Mouse (Mus musculus): Measurements from ENCODE around the gene Nup133. TPM values are rescaled to one million over a fixed set of nuclear protein-coding genes. Genes with fewer than 3 reads are reported as not detected.

Gene Nup133
- 38.5 and 39.8 TPM in 2 replicates for polyA plus RNA-seq (2016; fragmentation: Nextera tagmentation; extraction: Ambion mirVana)

DNA sequence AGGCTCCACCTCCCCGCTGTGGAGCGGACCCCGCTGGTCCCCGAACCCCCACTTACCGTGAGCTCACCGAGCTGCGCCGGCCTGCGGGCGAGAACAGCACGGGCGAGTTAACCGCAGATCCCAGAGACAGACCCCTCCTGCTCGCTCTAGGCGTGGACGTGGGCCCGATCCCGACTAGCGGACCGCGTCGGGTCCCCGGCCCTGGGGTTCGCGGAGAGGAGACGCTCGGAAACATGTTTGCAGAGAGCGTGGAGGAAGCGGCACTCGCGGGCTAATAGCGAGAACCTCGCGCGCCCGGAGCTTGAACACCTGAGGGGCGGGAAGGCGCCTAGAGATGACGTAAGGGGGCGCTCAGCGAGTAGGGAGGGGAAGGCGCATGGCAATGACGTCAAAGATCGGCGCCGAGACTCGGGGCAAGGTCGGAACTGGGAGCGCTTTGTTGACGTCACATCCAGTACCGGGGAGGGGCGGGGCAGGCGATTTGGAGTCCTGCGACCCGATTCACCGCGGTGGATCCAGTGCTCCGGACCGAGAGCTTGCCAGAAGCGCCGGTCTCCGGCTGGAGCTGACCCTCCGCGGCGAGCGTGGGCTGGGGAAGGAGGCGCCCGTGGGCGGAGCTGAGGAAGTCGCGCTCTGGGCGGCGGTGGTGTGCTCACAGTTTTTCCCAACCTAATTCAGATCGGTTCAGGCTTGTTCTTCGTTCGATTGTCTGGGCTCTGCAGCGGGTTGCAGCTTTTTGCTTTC, at the start of gene Nup133:
TSS of gene Nup133 (minus strand) at position 324 of the 744 bp plus-strand sequence.
- H3K4me2 ChIP-seq (replicated peaks) = peak within 1 kb of the TSS; percentile 98
- H3K9me3 ChIP-seq = no peaks in the 10 kb centered on the region
- peaks cover 12% of the 10 kb centered on the region for H3K4me1 ChIP-seq
- no peaks in the 10 kb centered on the region for H3K27me3 ChIP-seq (replicated peaks)
- WGBS = under 1% methylated on average over 77 of the region's 77 CpGs
- H3K4me3 ChIP-seq = peak within 1 kb of the TSS; percentile 98
- H3K36me3 ChIP-seq = peaks cover 22% of the 10 kb centered on the region
- peak within 1 kb of the TSS; percentile 78 for H3K9ac ChIP-seq
- H3K27ac ChIP-seq = 0 out of 2 replicates have a peak within 1 kb of the TSS, but pooled peaks have one; percentile 8
- ATAC-seq (ENCODE audit: low FRiP score, low read depth) = peak; percentile 89

GRCm38 (mm10) chr8:123993997-123994396, 44.9 kb upstream of the Nup133 start:
- Histone ChIP-seq H3K4me3 (no peak overlapping the region), H3K9ac (no peak overlapping the region), H3K4me1 (no peaks in the 10 kb centered on the region), H3K9me3 (no peaks in the 10 kb centered on the region), H3K27me3 (replicated peaks) (no peaks in the 10 kb centered on the region), H3K27ac (no peak overlapping the region), H3K36me3 (peaks cover 15% of the 10 kb centered on the region), H3K4me2 (replicated peaks) (no peak overlapping the region)
- WGBS = 96% methylated on average over 3 of the region's 3 CpGs
- ATAC-seq (ENCODE audit: low FRiP score, low read depth) = no peak

DNA sequence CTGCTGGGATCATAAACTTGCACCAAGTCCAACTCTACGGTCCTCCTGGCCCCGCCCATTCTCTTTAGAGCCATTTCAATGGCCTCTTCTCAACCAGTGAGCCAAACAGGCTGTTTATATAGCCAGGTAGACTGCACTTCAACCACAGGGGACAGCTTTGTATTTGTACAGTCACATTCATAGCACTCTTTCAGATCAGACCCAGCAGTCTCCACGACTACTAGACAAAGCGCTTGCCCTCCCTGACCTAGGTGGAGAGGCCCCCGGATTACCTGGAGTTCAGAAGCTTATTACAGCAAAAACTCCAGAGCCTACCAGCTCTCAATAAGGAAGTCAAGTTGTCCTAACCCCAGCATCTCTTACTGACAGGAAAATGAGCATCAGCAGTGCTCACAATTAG, 44.5 kb upstream of the Nup133 start:
- Histone ChIP-seq H3K9me3 (no peaks in the 10 kb centered on the region), H3K4me1 (no peaks in the 10 kb centered on the region), H3K27ac (no peak overlapping the region), H3K4me3 (no peak overlapping the region), H3K36me3 (peaks cover 15% of the 10 kb centered on the region), H3K27me3 (replicated peaks) (no peaks in the 10 kb centered on the region), H3K9ac (no peak overlapping the region), H3K4me2 (replicated peaks) (no peak overlapping the region)
- no peak for ATAC-seq (ENCODE audit: low FRiP score, low read depth)
- 93% methylated on average over 5 of the region's 5 CpGs for WGBS

GRCm38 (mm10) chr8:123992587-123992986, 43.5 kb upstream of the Nup133 start:
- Histone ChIP-seq H3K4me3 (no peak overlapping the region), H3K4me2 (replicated peaks) (no peak overlapping the region), H3K4me1 (no peaks in the 10 kb centered on the region), H3K36me3 (peaks cover 15% of the 10 kb centered on the region), H3K9me3 (no peaks in the 10 kb centered on the region), H3K9ac (no peak overlapping the region), H3K27ac (no peak overlapping the region), H3K27me3 (replicated peaks) (no peaks in the 10 kb centered on the region)
- 87% methylated on average over 8 of the region's 8 CpGs for WGBS
- ATAC-seq (ENCODE audit: low FRiP score, low read depth) = no peak

DNA sequence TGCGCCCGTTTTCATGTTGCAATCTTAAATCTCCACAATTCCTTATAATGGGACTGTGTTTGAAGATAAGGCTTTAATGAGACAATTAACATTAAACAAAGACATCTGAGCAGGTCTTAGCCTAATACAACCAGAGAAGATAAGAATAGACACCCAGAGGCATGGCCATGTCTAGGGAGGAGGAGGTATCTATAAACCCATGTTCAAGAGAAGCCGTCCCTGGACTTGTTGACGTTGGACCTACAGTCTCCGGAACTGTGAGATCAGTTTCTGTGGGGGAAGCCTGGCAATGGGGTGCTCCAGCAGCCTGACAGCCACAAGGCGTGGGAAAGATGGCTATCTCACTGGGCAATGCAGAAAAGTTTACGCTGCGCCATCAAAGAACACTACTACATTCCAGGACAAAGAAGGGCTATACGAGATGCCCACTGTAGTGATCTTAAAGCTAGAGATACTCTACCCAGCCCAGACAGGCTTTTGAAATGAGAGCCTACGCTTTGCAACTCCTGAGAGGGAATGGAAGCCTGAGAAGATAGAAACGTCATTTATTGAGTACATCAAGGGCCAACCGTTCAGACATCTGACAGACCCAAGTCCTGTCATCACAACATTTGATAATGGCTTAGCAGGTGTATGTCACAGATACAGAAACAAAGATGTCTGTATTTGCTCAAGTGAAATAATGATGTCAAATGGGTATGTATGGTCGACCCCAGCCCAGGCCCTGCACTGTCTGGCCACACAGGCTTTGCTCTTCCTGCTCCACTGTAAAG, 41.4 kb upstream of the Nup133 start:
- peaks cover 3% of the 10 kb centered on the region; the same call in 1 of the 2 replicates for H3K36me3 ChIP-seq
- 89% methylated on average over 13 of the region's 13 CpGs for WGBS
- H3K4me1 ChIP-seq = no peaks in the 10 kb centered on the region
- H3K9ac ChIP-seq = no peak overlapping the region
- no peak overlapping the region for H3K27ac ChIP-seq
- no peak overlapping the region for H3K4me3 ChIP-seq
- no peaks in the 10 kb centered on the region for H3K27me3 ChIP-seq (replicated peaks)
- H3K4me2 ChIP-seq (replicated peaks) = no peak overlapping the region
- no peak for ATAC-seq (ENCODE audit: low FRiP score, low read depth)
- H3K9me3 ChIP-seq = no peaks in the 10 kb centered on the region

- peaks cover 3% of the 10 kb centered on the region; the same call in 1 of the 2 replicates for H3K36me3 ChIP-seq
- H3K4me2 ChIP-seq (replicated peaks) = no peak overlapping the region
- no peaks in the 10 kb centered on the region for H3K27me3 ChIP-seq (replicated peaks)
- H3K4me3 ChIP-seq = no peak overlapping the region
- 82% methylated on average over 7 of the region's 7 CpGs for WGBS
- no peaks in the 10 kb centered on the region for H3K4me1 ChIP-seq
- no peak for ATAC-seq (ENCODE audit: low FRiP score, low read depth)
- no peak overlapping the region for H3K27ac ChIP-seq
- no peak overlapping the region for H3K9ac ChIP-seq
- no peaks in the 10 kb centered on the region for H3K9me3 ChIP-seq
Measured at GRCm38 (mm10) chr8:123989128-123989527, 40.1 kb upstream of the Nup133 start.

DNA sequence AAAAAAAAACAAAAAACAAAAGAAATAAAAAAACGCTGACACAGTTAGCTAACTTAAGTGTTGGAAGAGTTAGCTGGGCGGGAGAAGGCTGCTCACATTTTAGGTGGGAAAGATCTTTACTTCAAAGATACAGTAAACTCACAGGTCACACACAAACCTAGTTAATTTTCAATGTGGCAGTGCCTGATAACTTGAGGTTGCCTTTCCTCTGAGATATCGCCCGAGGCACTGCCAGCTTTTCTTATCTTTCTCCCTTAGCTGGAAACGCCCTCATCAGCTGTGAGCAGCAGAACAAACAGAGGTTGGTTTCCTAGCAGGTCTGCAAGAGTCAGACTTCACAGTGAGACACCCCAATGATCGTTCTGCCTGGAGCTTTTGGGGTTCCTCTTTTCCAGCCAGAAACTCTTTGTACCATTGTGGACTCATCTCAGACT, 39.6 kb upstream of the Nup133 start:
- no peak for ATAC-seq (ENCODE audit: low FRiP score, low read depth)
- no peaks in the 10 kb centered on the region for H3K27me3 ChIP-seq (replicated peaks)
- 81% methylated on average over 6 of the region's 6 CpGs for WGBS
- no peaks in the 10 kb centered on the region for H3K9me3 ChIP-seq
- H3K4me2 ChIP-seq (replicated peaks) = no peak overlapping the region
- H3K4me3 ChIP-seq = no peak overlapping the region
- no peak overlapping the region for H3K27ac ChIP-seq
- no peaks in the 10 kb centered on the region for H3K4me1 ChIP-seq
- no peak overlapping the region for H3K9ac ChIP-seq
- H3K36me3 ChIP-seq = peaks cover 3% of the 10 kb centered on the region; the same call in 1 of the 2 replicates

- H3K27me3 ChIP-seq (replicated peaks) = no peaks in the 10 kb centered on the region
- peak within 1 kb of the TSS; percentile 96 for H3K4me2 ChIP-seq (replicated peaks)
- peaks cover 10% of the 10 kb centered on the region for H3K4me1 ChIP-seq
- no peaks in the 10 kb centered on the region for H3K36me3 ChIP-seq
- WGBS = under 1% methylated on average over 55 of the region's 56 CpGs
- ATAC-seq (ENCODE audit: low FRiP score, low read depth) = peak; percentile 90
- peak within 1 kb of the TSS; percentile 37; the same call in 1 of the 2 replicates for H3K27ac ChIP-seq
- peak within 1 kb of the TSS; percentile 82 for H3K4me3 ChIP-seq
- peak within 1 kb of the TSS; percentile 80 for H3K9ac ChIP-seq
- H3K9me3 ChIP-seq = no peaks in the 10 kb centered on the region
Measured at GRCm38 (mm10) chr8:123982826-123983400, 33.8 kb upstream of the Nup133 start, which contains the start of gene Abcb10. TSS of gene Abcb10 (minus strand) at chr8:123983122.

- ATAC-seq (ENCODE audit: low FRiP score, low read depth) = peak; percentile 38
- under 1% methylated on average over 48 of the region's 48 CpGs for WGBS
- no peaks in the 10 kb centered on the region for H3K9me3 ChIP-seq
- H3K4me2 ChIP-seq (replicated peaks) = peak overlapping the region; percentile 96
- H3K27ac ChIP-seq = peak overlapping the region; percentile 37; the same call in 1 of the 2 replicates
- peaks cover 10% of the 10 kb centered on the region for H3K4me1 ChIP-seq
- H3K27me3 ChIP-seq (replicated peaks) = no peaks in the 10 kb centered on the region
- no peaks in the 10 kb centered on the region for H3K36me3 ChIP-seq
- peak overlapping the region; percentile 82 for H3K4me3 ChIP-seq
- peak overlapping the region; percentile 80 for H3K9ac ChIP-seq
Measured at GRCm38 (mm10) chr8:123982291-123982793, 33.3 kb upstream of the Nup133 start.

DNA sequence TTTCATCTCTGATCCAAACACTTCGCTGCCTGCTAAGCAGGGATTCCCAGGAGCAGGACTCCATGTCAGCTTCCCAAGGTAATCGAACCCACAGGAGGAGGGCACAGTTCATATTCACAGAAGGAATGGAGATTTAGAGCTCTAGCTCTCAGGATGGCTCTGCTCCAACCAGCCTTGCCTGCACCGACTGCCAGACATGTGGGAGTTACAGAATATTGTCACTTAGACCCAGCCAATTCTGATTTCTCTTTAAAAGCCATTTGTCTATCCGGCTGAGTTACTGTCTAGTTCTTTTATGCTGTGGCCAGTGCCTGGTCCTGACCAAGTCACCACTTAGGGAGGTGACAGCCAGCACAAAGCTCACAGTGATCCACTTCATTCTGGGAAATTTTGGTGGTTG, 32.6 kb upstream of the Nup133 start:
- Histone ChIP-seq H3K27me3 (replicated peaks) (no peaks in the 10 kb centered on the region), H3K4me1 (peaks cover 10% of the 10 kb centered on the region), H3K9ac (no peak overlapping the region), H3K36me3 (no peaks in the 10 kb centered on the region), H3K27ac (no peak overlapping the region), H3K4me2 (replicated peaks) (peak overlapping the region; percentile 96), H3K4me3 (no peak overlapping the region), H3K9me3 (no peaks in the 10 kb centered on the region)
- WGBS = 59% methylated on average over 4 of the region's 4 CpGs
- ATAC-seq (ENCODE audit: low FRiP score, low read depth) = no peak

DNA sequence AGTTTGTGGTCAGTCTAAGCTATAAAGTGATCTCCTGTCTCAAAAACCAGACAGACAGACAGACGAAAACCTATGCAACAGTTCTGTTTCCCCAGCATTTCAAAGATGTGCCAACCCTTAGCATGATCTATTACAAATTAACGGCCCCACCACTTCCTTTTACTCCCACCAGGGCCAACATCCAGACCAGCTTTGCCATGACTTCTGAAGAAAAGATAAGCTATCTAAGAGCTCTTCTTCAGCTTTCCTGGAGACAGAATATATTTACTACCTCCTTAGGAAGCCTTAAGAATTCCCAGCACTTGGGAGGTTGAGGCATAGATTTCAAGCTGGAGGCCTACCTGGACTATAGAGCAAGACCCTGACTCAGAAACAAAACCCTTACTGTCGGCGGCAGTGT, 31.2 kb upstream of the Nup133 start:
- H3K36me3 ChIP-seq = no peaks in the 10 kb centered on the region
- no peak overlapping the region for H3K4me3 ChIP-seq
- H3K4me1 ChIP-seq = peaks cover 10% of the 10 kb centered on the region
- WGBS = 72% methylated on average over 4 of the region's 4 CpGs
- H3K27ac ChIP-seq = no peak overlapping the region
- H3K27me3 ChIP-seq (replicated peaks) = no peaks in the 10 kb centered on the region
- no peak overlapping the region for H3K9ac ChIP-seq
- no peaks in the 10 kb centered on the region for H3K9me3 ChIP-seq
- no peak for ATAC-seq (ENCODE audit: low FRiP score, low read depth)
- no peak overlapping the region for H3K4me2 ChIP-seq (replicated peaks)

GRCm38 (mm10) chr8:123978926-123979325, 29.9 kb upstream of the Nup133 start:
- H3K27ac ChIP-seq = no peak overlapping the region
- H3K36me3 ChIP-seq = no peaks in the 10 kb centered on the region
- no peaks in the 10 kb centered on the region for H3K27me3 ChIP-seq (replicated peaks)
- peaks cover 10% of the 10 kb centered on the region for H3K4me1 ChIP-seq
- no peak overlapping the region for H3K4me2 ChIP-seq (replicated peaks)
- H3K9ac ChIP-seq = no peak overlapping the region
- H3K9me3 ChIP-seq = no peaks in the 10 kb centered on the region
- ATAC-seq (ENCODE audit: low FRiP score, low read depth) = no peak
- WGBS = 81% methylated on average over 8 of the region's 8 CpGs
- no peak overlapping the region for H3K4me3 ChIP-seq
